Mouse (Mus musculus): ENCODE data around the gene Pwwp2b.

GRCm38 (mm10) chr7:139313413-139313812, 65.1 kb downstream of the Pwwp2b start:
- no peak for TF ChIP-seq CTCF (IDR thresholded peaks at IDR 0.05; ENCODE audit: extremely low read depth, insufficient read depth, low read length)
- no peak for TF ChIP-seq POLR2A (IDR thresholded peaks at IDR 0.05; ENCODE audit: extremely low read depth, insufficient read depth, low read length)

All from cortical plate, adult 2 months (tissue).